Mouse (Mus musculus) ES-Bruce4 (cell line): ENCODE results near the gene Pmm1. TPM values are rescaled to one million over a fixed set of nuclear protein-coding genes. Genes with fewer than 3 reads are reported as not detected.
"Not testable (repeated sequence)": the region's sequence is repeated elsewhere in the genome, so short reads cannot be mapped to it uniquely, and the experiment has no call there.

Experiments
- H3K27ac ChIP-seq: 2 replicates; pipeline ENCODE4 v1.5.1; 2012; ENCODE audit warnings: low read length, inconsistent platforms; ENCODE audit not compliant: insufficient read depth
- H3K27me3 ChIP-seq: 2 replicates; pipeline ENCODE4 v1.6.1; 2012; ENCODE audit warnings: mild to moderate bottlenecking, low read length, inconsistent platforms; ENCODE audit not compliant: control insufficient read depth, poor library complexity, insufficient read depth, severe bottlenecking
- H3K36me3 ChIP-seq: 2 replicates; pipeline ENCODE4 v1.6.1; 2012; ENCODE audit warnings: inconsistent platforms, mild to moderate bottlenecking, low read length, moderate library complexity; ENCODE audit not compliant: control insufficient read depth, poor library complexity, insufficient read depth, severe bottlenecking
- H3K4me1 ChIP-seq: one replicate; pipeline ENCODE4 v1.8.1; 2011; ENCODE audit warnings: low read length; ENCODE audit not compliant: control insufficient read depth, insufficient read depth
- H3K4me3 ChIP-seq: 2 replicates; pipeline ENCODE4 v1.5.1; 2011; ENCODE audit warnings: low read depth, mild to moderate bottlenecking, low read length
- H3K9ac ChIP-seq: 2 replicates; pipeline ENCODE4 v1.6.1; 2012; ENCODE audit warnings: low read depth, mild to moderate bottlenecking, inconsistent platforms; ENCODE audit not compliant: poor library complexity, severe bottlenecking
- H3K9me3 ChIP-seq: replicated peaks from 2 replicates; pipeline ENCODE4 v1.6.1; 2012; ENCODE audit warnings: mild to moderate bottlenecking, low read length, inconsistent platforms; ENCODE audit not compliant: control insufficient read depth, poor library complexity, insufficient read depth, severe bottlenecking
- CTCF ChIP-seq: IDR thresholded peaks from one replicate; pipeline ENCODE4 v1.8.1; 2011; ENCODE audit warnings: low read depth, low read length
- EP300 ChIP-seq: IDR thresholded peaks from 2 replicates; pipeline ENCODE4 v1.6.1; 2011; ENCODE audit warnings: low read depth, low read length; ENCODE audit not compliant: insufficient read depth
- POLR2A ChIP-seq: IDR thresholded peaks from one replicate; pipeline ENCODE4 v1.8.1; 2011; ENCODE audit warnings: low read length; ENCODE audit not compliant: insufficient read depth
- polyA plus RNA-seq: library from polyadenylated mRNA; stranded (reverse); fragments of >200 nt; gene quantifications from 2 replicates; pipeline ENCODE4 v1.2.4, GENCODE M21; 2011; ENCODE audit warnings: low read depth; ENCODE audit not compliant: missing spikeins, insufficient read depth, insufficient read length

Gene Pmm1
- polyA plus RNA-seq, 1 experiment: 338 TPM

- not testable (repeated sequence) for H3K4me3 ChIP-seq, H3K27me3 ChIP-seq, H3K4me1 ChIP-seq, H3K36me3 ChIP-seq, H3K9ac ChIP-seq
- TF ChIP-seq EP300: peak; percentile 81
- peak overlapping the region; percentile 100 for H3K27ac ChIP-seq
- H3K9me3 ChIP-seq: peaks cover 19% of the 10 kb centered on the region
Observed at GRCm38 (mm10) chr15:81969635-81970034, 8.9 kb upstream of the Pmm1 start.

- peaks cover 15% of the 10 kb centered on the region for H3K9me3 ChIP-seq
- peaks cover 7% of the 10 kb centered on the region for H3K4me1 ChIP-seq
- no peaks in the 10 kb centered on the region for H3K36me3 ChIP-seq
- TF ChIP-seq EP300 (peak; percentile 89), CTCF (no peak)
- H3K4me3 ChIP-seq: peak overlapping the region; percentile 29
- no peaks in the 10 kb centered on the region for H3K27me3 ChIP-seq
- H3K27ac ChIP-seq: peak overlapping the region; percentile 99
- peak overlapping the region; percentile 42 for H3K9ac ChIP-seq
Observed at GRCm38 (mm10) chr15:81969173-81969572, 8.4 kb upstream of the Pmm1 start.

- no peaks in the 10 kb centered on the region for H3K36me3 ChIP-seq
- no peak for TF ChIP-seq CTCF
- no peak for TF ChIP-seq EP300
- TF ChIP-seq POLR2A: no peak
- H3K4me1 ChIP-seq: peaks cover 7% of the 10 kb centered on the region
- H3K27me3 ChIP-seq: no peaks in the 10 kb centered on the region
- H3K9ac ChIP-seq: peak overlapping the region; percentile 42; the same call in 1 of the 2 replicates
- H3K9me3 ChIP-seq: peaks cover 15% of the 10 kb centered on the region
- H3K4me3 ChIP-seq: peak overlapping the region; percentile 2
- H3K27ac ChIP-seq: peak overlapping the region; percentile 99
Observed at GRCm38 (mm10) chr15:81968447-81968846, 7.7 kb upstream of the Pmm1 start.

- peak overlapping the region; percentile 99 for H3K27ac ChIP-seq
- peaks cover 7% of the 10 kb centered on the region for H3K4me1 ChIP-seq
- H3K9me3 ChIP-seq: peaks cover 11% of the 10 kb centered on the region
- TF ChIP-seq POLR2A: no peak
- TF ChIP-seq EP300: 0 out of 2 replicates have a peak, but pooled peaks have one; percentile 55
- H3K36me3 ChIP-seq: no peaks in the 10 kb centered on the region
- peak overlapping the region; percentile 42 for H3K9ac ChIP-seq
- no peaks in the 10 kb centered on the region for H3K27me3 ChIP-seq
- H3K4me3 ChIP-seq: peak overlapping the region; percentile 48
Observed at GRCm38 (mm10) chr15:81967821-81968220, 7.1 kb upstream of the Pmm1 start.

GRCm38 (mm10) chr15:81966062-81966829 lies 5.5 kb upstream of the Pmm1 start:
- H3K9ac ChIP-seq: peak overlapping the region; percentile 42
- peaks cover 5% of the 10 kb centered on the region; the same call in 1 of the 2 replicates for H3K9me3 ChIP-seq
- peak overlapping the region; percentile 39 for H3K4me3 ChIP-seq
- TF ChIP-seq POLR2A: no peak
- peak; percentile 62 for TF ChIP-seq EP300
- H3K36me3 ChIP-seq: no peaks in the 10 kb centered on the region
- H3K27me3 ChIP-seq: no peaks in the 10 kb centered on the region
- peaks cover 7% of the 10 kb centered on the region for H3K4me1 ChIP-seq
- peak overlapping the region; percentile 99 for H3K27ac ChIP-seq

- H3K27ac ChIP-seq: peak overlapping the region; percentile 93
- peaks cover 7% of the 10 kb centered on the region for H3K4me1 ChIP-seq
- no peak overlapping the region for H3K4me3 ChIP-seq
- H3K9me3 ChIP-seq: peaks cover under 1% of the 10 kb centered on the region; the same call in 1 of the 2 replicates
- peak; percentile 46; the same call in 1 of the 2 replicates for TF ChIP-seq EP300
- no peak for TF ChIP-seq POLR2A
- no peaks in the 10 kb centered on the region for H3K36me3 ChIP-seq
- 0 out of 2 replicates have a peak overlapping the region, but pooled peaks have one; percentile 11 for H3K9ac ChIP-seq
- no peaks in the 10 kb centered on the region for H3K27me3 ChIP-seq
Observed at GRCm38 (mm10) chr15:81964980-81965545, 4.3 kb upstream of the Pmm1 start.
